Mouse (Mus musculus) right cerebral cortex, postnatal 14 days (tissue): ENCODE results near the gene Scn3a.

Experiments used
- DNase-seq: peaks from one replicate; pipeline ENCODE4 v3.0.0; 2022

Gene Scn3a

GRCm38 (mm10) chr2:65566793-65567787 is at the start of gene Scn3a:
Scn3a (minus strand) TSS chr2:65567627.
- peak; percentile 48 for DNase-seq

GRCm38 (mm10) chr2:65611887-65612286 is 44.5 kb upstream of the Scn3a start:
- no peak for DNase-seq

GRCm38 (mm10) chr2:65607813-65608212 is 40.4 kb upstream of the Scn3a start:
- DNase-seq, result no peak

GRCm38 (mm10) chr2:65587679-65588078 is 20.3 kb upstream of the Scn3a start:
- no peak for DNase-seq

- DNase-seq, result no peak
Measured at GRCm38 (mm10) chr2:65567925-65568324, 498 bp upstream of the Scn3a start.

- DNase-seq, result no peak
Measured at GRCm38 (mm10) chr2:65563898-65564297, 3.5 kb downstream of the Scn3a start.

GRCm38 (mm10) chr2:65557719-65558118 is 9.7 kb downstream of the Scn3a start:
- DNase-seq, result no peak

- DNase-seq, result no peak
Measured at GRCm38 (mm10) chr2:65554662-65555061, 12.8 kb downstream of the Scn3a start.

GRCm38 (mm10) chr2:65553473-65553872 is 14.0 kb downstream of the Scn3a start:
- no peak for DNase-seq

- DNase-seq, result no peak
Measured at GRCm38 (mm10) chr2:65552727-65553126, 14.7 kb downstream of the Scn3a start.

GRCm38 (mm10) chr2:65552222-65552621 is 15.2 kb downstream of the Scn3a start:
- DNase-seq, result no peak

- no peak for DNase-seq
Measured at GRCm38 (mm10) chr2:65551736-65552135, 15.7 kb downstream of the Scn3a start.

GRCm38 (mm10) chr2:65550564-65550963 is 16.9 kb downstream of the Scn3a start:
- no peak for DNase-seq

GRCm38 (mm10) chr2:65548665-65549064 is 18.8 kb downstream of the Scn3a start:
- DNase-seq, result no peak

- DNase-seq, result no peak
Measured at GRCm38 (mm10) chr2:65547341-65547740, 20.1 kb downstream of the Scn3a start.

GRCm38 (mm10) chr2:65542906-65543592 is 24.4 kb downstream of the Scn3a start:
- DNase-seq, result no peak

GRCm38 (mm10) chr2:65541781-65542180 is 25.6 kb downstream of the Scn3a start:
- no peak for DNase-seq

- no peak for DNase-seq
Measured at GRCm38 (mm10) chr2:65538436-65538835, 29.0 kb downstream of the Scn3a start.

- no peak for DNase-seq
Measured at GRCm38 (mm10) chr2:65532127-65532854, 35.1 kb downstream of the Scn3a start.

- DNase-seq, result no peak
Measured at GRCm38 (mm10) chr2:65529148-65529547, 38.3 kb downstream of the Scn3a start.

- DNase-seq, result no peak
Measured at GRCm38 (mm10) chr2:65516703-65517102, 50.7 kb downstream of the Scn3a start.

- no peak for DNase-seq
Measured at GRCm38 (mm10) chr2:65508217-65508616, 59.2 kb downstream of the Scn3a start.

- no peak for DNase-seq
Measured at GRCm38 (mm10) chr2:65490450-65490849, 77.0 kb downstream of the Scn3a start.
